Mouse (Mus musculus) ES-E14 (cell line): ENCODE results near the gene Pctp. TPM values are rescaled to one million over a fixed set of nuclear protein-coding genes. Genes with fewer than 3 reads are reported as not detected.

ENCODE experiments used
- DNase-seq: peaks from one replicate; pipeline ENCODE4 v3.0.0-alpha.2; 2013; ENCODE audit warnings: low read depth, low spot score
- H3K27ac ChIP-seq: 2 replicates; pipeline ENCODE4 v1.5.1; 2012; ENCODE audit warnings: low read depth, mild to moderate bottlenecking, low read length, moderate library complexity, mixed read lengths; ENCODE audit not compliant: poor library complexity, insufficient read depth, severe bottlenecking
- H3K36me3 ChIP-seq: 2 replicates; pipeline ENCODE4 v1.6.1; 2012; ENCODE audit warnings: mild to moderate bottlenecking, low read length, moderate library complexity, mixed read lengths; ENCODE audit not compliant: control insufficient read depth, poor library complexity, insufficient read depth, severe bottlenecking
- H3K4me1 ChIP-seq, 2 experiments: fragments of 150-350 bp in 1 of 2; sonication (generic) in 1 of 2; 2 replicates each; pipeline ENCODE4 v1.6.1; 2012; ENCODE audit warnings: low read length in 2 of 2, mild to moderate bottlenecking in 1 of 2, mixed read lengths in 1 of 2; ENCODE audit not compliant: control insufficient read depth in 2 of 2, insufficient read depth in 2 of 2, poor library complexity in 1 of 2
- H3K4me3 ChIP-seq, 2 experiments: fragments of 150-350 bp in 1 of 2; sonication (generic) in 1 of 2; 2 replicates each; pipeline ENCODE4 v1.5.1; 2012; ENCODE audit warnings: low read length in 2 of 2, low read depth in 1 of 2, mild to moderate bottlenecking in 1 of 2, mixed read lengths in 1 of 2; ENCODE audit not compliant: insufficient read depth in 1 of 2, poor library complexity in 1 of 2, severe bottlenecking in 1 of 2
- H3K9ac ChIP-seq: 2 replicates; pipeline ENCODE4 v1.6.1; 2012; ENCODE audit warnings: low read depth, mild to moderate bottlenecking, low read length, mixed read lengths; ENCODE audit not compliant: poor library complexity, insufficient read depth, severe bottlenecking
- H3K9me3 ChIP-seq: fragments of 150-350 bp; sonication (generic); 2 replicates; pipeline ENCODE4 v1.6.1; 2012; ENCODE audit warnings: low read depth, mild to moderate bottlenecking, low read length; ENCODE audit not compliant: control insufficient read depth, insufficient read depth
- CHD2 ChIP-seq: IDR thresholded peaks from 2 replicates; pipeline ENCODE4 v1.6.1; 2014; ENCODE audit warnings: mild to moderate bottlenecking, low read depth, low read length, inconsistent platforms
- HCFC1 ChIP-seq: IDR thresholded peaks from 2 replicates; pipeline ENCODE4 v1.6.1; 2012; ENCODE audit warnings: low read length, inconsistent platforms, borderline replicate concordance; ENCODE audit not compliant: insufficient read depth
- MAFK ChIP-seq: IDR thresholded peaks from 2 replicates; pipeline ENCODE4 v1.6.1; 2014; ENCODE audit warnings: mild to moderate bottlenecking, low read depth, low read length, inconsistent platforms; ENCODE audit not compliant: insufficient read depth
- ZC3H11A ChIP-seq: IDR thresholded peaks from 2 replicates; pipeline ENCODE4 v1.6.1; 2012; ENCODE audit warnings: low read depth, mild to moderate bottlenecking, inconsistent platforms, low read length, borderline replicate concordance
- ZNF384 ChIP-seq: IDR thresholded peaks from 2 replicates; pipeline ENCODE4 v1.6.1; 2012; ENCODE audit warnings: low read depth, low read length, inconsistent platforms
- in situ Hi-C, 2 experiments: fragments of 600-800 bp; cut with MboI; formaldehyde crosslinking; loops; one replicate each; pipeline ENCODE4 v1.15.1; 2025; ENCODE audit warnings: low sequenced_read_pairs in 2 of 2, inconsistent platforms in 1 of 2; ENCODE audit not compliant: unreplicated experiment in 2 of 2
- total RNA-seq: library from RNA; depleted of rRNA; stranded (reverse); fragments of 300-350 nt; gene quantifications from 2 replicates; pipeline ENCODE4 v1.2.3, GENCODE M21; 2012

Pctp gene
- total RNA-seq, 1 experiment, result 4.2 TPM

DNA sequence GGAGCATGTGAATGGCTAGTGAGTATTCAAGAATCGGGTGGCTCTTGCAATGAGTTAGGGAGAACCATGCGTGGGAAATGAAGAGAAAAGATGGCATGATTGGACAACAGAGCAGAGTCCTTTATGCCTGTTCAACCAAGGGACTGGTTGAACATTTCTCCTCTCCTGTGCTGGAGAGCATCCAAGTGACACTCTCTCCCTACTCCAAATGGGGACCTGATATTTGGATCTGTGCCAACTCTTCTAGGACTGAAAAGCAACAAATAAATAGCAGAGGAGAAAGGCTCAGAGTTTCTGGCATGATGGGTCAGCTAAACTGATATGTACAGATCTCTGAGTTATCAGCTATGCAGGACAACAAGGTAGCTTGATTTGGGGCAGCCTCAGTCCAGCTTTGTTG is 8.0 kb downstream of the Pctp start:
- no peak for DNase-seq
- H3K9me3 ChIP-seq, result no peaks in the 10 kb centered on the region
- no peaks in the 10 kb centered on the region for H3K36me3 ChIP-seq
- 0 out of 4 replicates have a peak, but pooled peaks cover 0 to 2% of the 10 kb centered on the region in 2 experiments for H3K4me1 ChIP-seq
- in situ Hi-C loops, result loop anchor here in 1 of 2 experiments (25.0 kb wide), 1 partner anchor 168 kb away; no protein-coding TSS in a partner anchor
- H3K9ac ChIP-seq, result no peak overlapping the region
- no peak overlapping the region for H3K4me3 ChIP-seq
- no peak for TF ChIP-seq ZNF384
- no peak for TF ChIP-seq ZC3H11A
- TF ChIP-seq HCFC1, result no peak
- TF ChIP-seq MAFK, result no peak
- no peak for TF ChIP-seq CHD2
- no peak overlapping the region for H3K27ac ChIP-seq

DNA sequence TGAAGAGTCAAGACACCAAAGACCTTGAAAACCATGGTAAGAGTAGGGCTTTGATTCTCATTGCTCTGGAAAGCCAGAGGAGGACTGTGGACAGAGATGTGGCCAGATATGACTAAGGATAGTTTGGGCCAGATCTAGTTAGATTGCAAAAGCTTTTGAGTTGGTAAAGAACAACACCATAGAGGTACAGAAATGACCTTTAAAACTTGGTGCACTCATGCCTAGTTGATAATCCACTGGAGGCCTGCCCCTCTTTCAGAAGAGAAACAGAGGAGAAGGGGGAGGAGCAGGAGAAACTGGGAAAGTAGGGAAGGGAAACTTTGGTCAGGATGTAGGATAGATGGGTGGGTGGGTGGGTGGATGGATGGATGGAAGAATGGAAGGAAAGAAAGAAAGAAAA is 11.0 kb downstream of the Pctp start:
- no peak for DNase-seq
- H3K4me3 ChIP-seq, result no peak overlapping the region
- H3K27ac ChIP-seq, result no peak overlapping the region
- in situ Hi-C loops, result loop anchor here in 1 of 2 experiments (25.0 kb wide), 1 partner anchor 171 kb away; no protein-coding TSS in a partner anchor
- no peaks in the 10 kb centered on the region for H3K36me3 ChIP-seq
- no peak overlapping the region for H3K9ac ChIP-seq
- TF ChIP-seq HCFC1 (no peak), MAFK (no peak), ZC3H11A (no peak), CHD2 (no peak), ZNF384 (no peak)
- 0 out of 4 replicates have a peak, but pooled peaks cover 0 to 2% of the 10 kb centered on the region in 2 experiments for H3K4me1 ChIP-seq
- no peaks in the 10 kb centered on the region for H3K9me3 ChIP-seq

DNA sequence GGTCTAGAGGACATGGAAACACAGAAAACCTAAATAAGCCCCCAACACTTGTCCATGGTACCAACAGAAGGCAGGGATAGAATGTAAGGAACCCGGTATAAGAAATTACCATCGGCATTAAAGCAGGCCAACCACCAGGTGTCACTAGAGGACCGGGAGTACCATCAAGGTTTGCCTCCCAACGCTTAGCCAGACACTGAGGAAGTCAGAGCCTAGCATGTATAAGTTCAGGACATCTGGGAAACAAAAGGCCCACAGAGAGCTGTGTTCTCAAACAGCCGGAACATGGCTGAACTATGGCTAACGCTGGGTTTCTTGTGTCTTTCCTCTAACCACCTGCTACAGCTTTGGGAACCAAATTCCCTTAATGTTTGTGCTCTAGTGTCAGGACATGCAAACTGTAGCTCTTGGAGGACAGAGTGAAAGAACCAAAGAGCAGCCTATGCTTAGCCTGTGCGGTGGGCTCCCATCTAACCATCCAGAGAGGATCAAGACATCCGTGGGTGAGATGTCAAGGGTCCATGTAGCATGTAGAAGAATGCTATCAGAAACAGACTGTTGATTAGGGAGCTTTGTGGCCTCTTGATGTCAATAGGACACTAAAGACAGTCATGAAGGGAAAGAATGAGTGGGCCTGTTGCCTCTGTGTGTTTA is 13.6 kb downstream of the Pctp start:
- in situ Hi-C loops, result loop anchor here (5.0 to 25.0 kb wide), 2 partner anchors 173 to 178 kb away; no protein-coding TSS in a partner anchor
- no peak overlapping the region for H3K27ac ChIP-seq

DNA sequence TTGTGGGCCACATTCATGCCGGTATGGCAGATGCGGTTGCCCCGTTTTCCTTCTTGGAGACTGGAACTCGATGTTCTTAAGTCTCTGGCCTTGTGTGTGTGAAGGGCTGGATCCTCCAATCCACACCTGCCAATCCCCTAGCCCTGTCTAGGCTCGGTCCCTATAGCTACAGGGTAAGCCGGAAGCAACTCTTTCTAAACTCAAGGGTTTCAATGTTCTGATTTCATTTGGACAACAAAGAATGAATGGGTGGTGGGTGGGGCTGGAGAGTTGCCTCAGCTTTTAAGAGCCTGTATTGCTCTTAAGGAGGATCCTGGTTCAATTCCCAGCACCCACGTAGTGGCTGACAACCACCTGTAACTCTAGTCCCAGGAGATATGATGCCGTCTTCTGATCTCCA is 16.2 kb downstream of the Pctp start:
- H3K9ac ChIP-seq, result no peak overlapping the region
- TF ChIP-seq ZNF384, result no peak
- no peak for TF ChIP-seq ZC3H11A
- TF ChIP-seq CHD2, result no peak
- TF ChIP-seq HCFC1, result no peak
- no peak for TF ChIP-seq MAFK
- H3K4me3 ChIP-seq, result no peak overlapping the region
- H3K9me3 ChIP-seq, result no peaks in the 10 kb centered on the region
- H3K36me3 ChIP-seq, result no peaks in the 10 kb centered on the region
- no peak overlapping the region for H3K27ac ChIP-seq
- DNase-seq, result no peak
- in situ Hi-C loops, result loop anchor here (5.0 to 25.0 kb wide), 2 partner anchors 176 to 181 kb away; no protein-coding TSS in a partner anchor
- no peaks in the 10 kb centered on the region for H3K4me1 ChIP-seq

More for the DNA sequence above, 13.6 kb downstream of the Pctp start:
- no peak overlapping the region for H3K9ac ChIP-seq
- H3K4me3 ChIP-seq, result no peak overlapping the region
- H3K9me3 ChIP-seq, result no peaks in the 10 kb centered on the region
- TF ChIP-seq ZNF384, result peak; percentile 80
- no peak for TF ChIP-seq ZC3H11A
- no peaks in the 10 kb centered on the region for H3K4me1 ChIP-seq
- H3K36me3 ChIP-seq, result no peaks in the 10 kb centered on the region
- DNase-seq, result no peak
